Mouse (Mus musculus): ENCODE measurements at regions not wholly inside any gene's neighbourhood (a gene's known extent, or its start where the extent isn't known, plus 50 kb on each side); places are given as distances from the start of the nearest gene placed in this dataset.

DNA sequence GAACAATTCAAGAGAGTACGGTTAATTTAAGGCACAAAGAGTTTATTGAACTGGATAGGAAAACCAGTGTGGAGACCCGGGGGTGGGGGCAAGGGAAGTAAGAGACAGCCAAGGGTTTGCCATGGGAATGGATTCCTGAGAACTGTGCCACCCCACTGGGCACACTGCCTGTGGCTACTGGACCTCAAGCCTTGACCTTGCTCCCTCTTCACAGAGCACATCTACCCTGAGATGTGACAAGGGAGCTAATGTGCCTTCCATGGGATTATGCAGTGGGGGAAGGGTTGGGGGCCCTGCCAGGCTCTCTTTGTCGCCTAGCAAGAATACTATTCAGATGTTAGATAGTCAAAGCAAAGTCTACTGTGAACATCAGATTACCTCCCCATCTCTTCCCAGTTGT lies 294.2 kb upstream of the Stt3b start:
- Histone ChIP-seq H3K4me2 (ENCODE audit: low read depth, low read length) (no peak overlapping the region), H3K36me3 (ENCODE audit: control insufficient read depth, insufficient read depth, low read length) (no peaks in the 10 kb centered on the region), H3K27ac (ENCODE audit: low read length) (no peak overlapping the region), H3K9me3 (ENCODE audit: control insufficient read depth, low read length) (no peaks in the 10 kb centered on the region), H3K27me3 (ENCODE audit: control insufficient read depth, insufficient read depth, low read depth, low read length) (no peaks in the 10 kb centered on the region), H3K9ac (ENCODE audit: low read length) (no peak overlapping the region), H3K4me1 (replicated peaks; ENCODE audit: control insufficient read depth, insufficient read depth, low read length) (no peaks in the 10 kb centered on the region), H3K4me3 (ENCODE audit: low read length) (no peak overlapping the region)
- no peak for ATAC-seq (ENCODE audit: low read depth)
- WGBS = 73% methylated on average over 3 of the region's 3 CpGs

DNA sequence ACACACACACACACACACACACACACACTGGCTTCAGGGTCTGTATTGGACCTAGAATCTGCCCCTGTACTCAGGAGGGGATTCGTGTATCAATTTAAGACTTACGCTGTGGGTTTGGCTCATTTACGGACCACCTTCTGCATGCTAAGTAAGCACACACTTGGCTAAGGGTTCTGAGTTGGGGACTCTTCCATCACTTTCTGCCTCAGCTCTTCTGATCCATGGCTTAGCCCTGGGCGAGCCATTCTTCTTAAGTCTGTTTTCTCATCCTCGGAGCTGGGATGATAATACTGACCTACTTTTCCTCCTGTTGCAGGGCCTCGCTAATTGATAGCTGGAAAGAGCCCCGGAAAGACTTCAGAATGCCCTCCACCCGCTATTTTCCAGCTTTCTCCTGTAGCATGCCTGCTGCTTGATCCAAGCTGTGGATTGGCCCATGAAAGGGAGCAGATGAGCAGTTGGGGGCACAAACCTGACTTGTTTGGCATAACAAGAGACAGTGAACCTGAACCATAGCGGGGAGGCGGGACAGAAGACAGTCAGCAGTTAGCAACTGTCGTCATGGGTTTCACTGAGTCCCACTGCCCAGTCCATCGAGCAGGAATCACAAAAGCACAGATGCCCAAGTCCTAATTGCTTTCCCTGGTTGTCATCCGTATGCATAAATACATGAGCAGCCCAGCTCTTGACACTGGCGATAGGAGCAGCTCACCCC lies 294.9 kb upstream of the Stt3b start:
- Histone ChIP-seq H3K27me3 (ENCODE audit: control insufficient read depth, insufficient read depth, low read depth, low read length) (no peaks in the 10 kb centered on the region), H3K4me2 (ENCODE audit: low read depth, low read length) (no peak overlapping the region), H3K27ac (ENCODE audit: low read length) (no peak overlapping the region), H3K4me1 (replicated peaks; ENCODE audit: control insufficient read depth, insufficient read depth, low read length) (no peaks in the 10 kb centered on the region), H3K9me3 (ENCODE audit: control insufficient read depth, low read length) (no peaks in the 10 kb centered on the region), H3K4me3 (ENCODE audit: low read length) (no peak overlapping the region), H3K36me3 (ENCODE audit: control insufficient read depth, insufficient read depth, low read length) (no peaks in the 10 kb centered on the region), H3K9ac (ENCODE audit: low read length) (no peak overlapping the region)
- 83% methylated on average over 14 of the region's 14 CpGs for WGBS
- ATAC-seq (ENCODE audit: low read depth) = no peak

DNA sequence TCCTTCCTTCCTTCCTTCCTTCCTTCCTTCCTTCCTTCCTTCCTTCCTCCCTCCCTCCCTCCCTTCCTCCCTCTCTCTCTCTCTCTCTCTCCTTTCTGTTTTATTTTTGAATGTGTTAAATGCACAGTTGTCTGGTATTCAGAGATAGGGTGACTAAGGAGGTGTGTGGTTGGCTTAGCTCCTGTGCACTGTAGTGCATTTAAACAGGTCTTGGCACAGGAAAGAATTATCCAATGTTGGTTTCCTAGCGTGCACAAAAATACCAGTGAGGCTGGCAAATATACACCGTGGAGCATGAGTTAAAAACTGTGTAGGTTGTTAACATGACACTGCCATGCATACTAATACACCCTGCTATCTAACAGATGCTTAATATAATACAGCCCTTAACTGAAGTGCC lies 297.7 kb upstream of the Stt3b start:
- no peaks in the 10 kb centered on the region for H3K9me3 ChIP-seq (ENCODE audit: control insufficient read depth, low read length)
- H3K4me3 ChIP-seq (ENCODE audit: low read length) = no peak overlapping the region
- 65% methylated on average over 2 of the region's 2 CpGs for WGBS
- no peaks in the 10 kb centered on the region for H3K4me1 ChIP-seq (replicated peaks; ENCODE audit: control insufficient read depth, insufficient read depth, low read length)
- no peak overlapping the region for H3K4me2 ChIP-seq (ENCODE audit: low read depth, low read length)
- H3K27ac ChIP-seq (ENCODE audit: low read length) = no peak overlapping the region
- no peaks in the 10 kb centered on the region for H3K36me3 ChIP-seq (ENCODE audit: control insufficient read depth, insufficient read depth, low read length)
- H3K9ac ChIP-seq (ENCODE audit: low read length) = no peak overlapping the region
- no peak for ATAC-seq (ENCODE audit: low read depth)
- H3K27me3 ChIP-seq (ENCODE audit: control insufficient read depth, insufficient read depth, low read depth, low read length) = no peaks in the 10 kb centered on the region

DNA sequence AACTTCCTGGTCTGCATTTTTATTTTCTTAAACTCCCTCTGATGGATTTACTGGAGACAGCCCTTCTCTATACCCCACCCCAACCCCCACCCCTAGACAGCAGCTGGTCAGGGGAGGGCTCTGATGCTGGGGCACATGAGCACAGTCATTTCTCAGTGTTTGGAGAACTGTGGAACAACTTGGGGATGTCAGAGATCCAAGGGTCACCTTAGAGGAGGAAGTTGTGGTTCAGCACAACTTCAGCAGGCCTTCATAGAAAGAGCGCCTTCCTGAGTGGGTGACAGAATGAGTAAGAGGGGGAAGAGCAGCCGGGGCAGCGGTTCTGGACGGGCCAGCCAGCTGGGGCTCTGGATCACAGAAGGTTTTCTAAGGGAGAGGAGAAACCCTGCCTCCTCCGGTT lies 298.2 kb upstream of the Stt3b start:
- Histone ChIP-seq H3K27me3 (ENCODE audit: control insufficient read depth, insufficient read depth, low read depth, low read length) (no peaks in the 10 kb centered on the region), H3K4me1 (replicated peaks; ENCODE audit: control insufficient read depth, insufficient read depth, low read length) (no peaks in the 10 kb centered on the region), H3K4me2 (ENCODE audit: low read depth, low read length) (no peak overlapping the region), H3K36me3 (ENCODE audit: control insufficient read depth, insufficient read depth, low read length) (no peaks in the 10 kb centered on the region), H3K9ac (ENCODE audit: low read length) (no peak overlapping the region), H3K27ac (ENCODE audit: low read length) (no peak overlapping the region), H3K4me3 (ENCODE audit: low read length) (no peak overlapping the region), H3K9me3 (ENCODE audit: control insufficient read depth, low read length) (no peaks in the 10 kb centered on the region)
- WGBS = 72% methylated on average over 5 of the region's 5 CpGs
- ATAC-seq (ENCODE audit: low read depth) = no peak

DNA sequence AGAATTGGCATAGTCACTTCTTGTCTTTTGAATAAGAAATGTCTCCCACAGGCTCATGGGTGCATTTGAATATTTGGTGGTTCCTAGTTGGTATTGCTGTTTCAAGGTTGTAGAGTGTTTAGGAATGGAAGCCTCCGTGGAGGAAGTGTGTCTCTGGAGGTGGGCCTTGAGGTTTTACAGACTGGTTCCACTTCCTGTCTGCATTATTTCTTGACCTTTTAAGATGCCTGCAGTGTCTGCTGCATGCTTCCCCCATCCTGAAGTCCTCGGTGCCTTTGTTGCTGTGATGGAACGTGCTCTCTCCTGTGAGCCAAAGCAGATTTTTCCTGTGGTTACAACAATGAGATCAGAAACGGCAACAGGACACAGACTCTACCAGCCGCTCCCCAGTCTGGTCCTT lies 299.4 kb upstream of the Gadl1 start:
- H3K4me1 ChIP-seq (replicated peaks; ENCODE audit: control insufficient read depth, insufficient read depth, low read length) = no peaks in the 10 kb centered on the region
- no peak overlapping the region for H3K4me3 ChIP-seq (ENCODE audit: low read length)
- H3K4me2 ChIP-seq (ENCODE audit: low read depth, low read length) = no peak overlapping the region
- no peak for ATAC-seq (ENCODE audit: low read depth)
- no peaks in the 10 kb centered on the region for H3K27me3 ChIP-seq (ENCODE audit: control insufficient read depth, insufficient read depth, low read depth, low read length)
- H3K9ac ChIP-seq (ENCODE audit: low read length) = no peak overlapping the region
- no peak overlapping the region for H3K27ac ChIP-seq (ENCODE audit: low read length)
- no peaks in the 10 kb centered on the region for H3K36me3 ChIP-seq (ENCODE audit: control insufficient read depth, insufficient read depth, low read length)
- 70% methylated on average over 5 of the region's 5 CpGs for WGBS
- no peaks in the 10 kb centered on the region for H3K9me3 ChIP-seq (ENCODE audit: control insufficient read depth, low read length)

DNA sequence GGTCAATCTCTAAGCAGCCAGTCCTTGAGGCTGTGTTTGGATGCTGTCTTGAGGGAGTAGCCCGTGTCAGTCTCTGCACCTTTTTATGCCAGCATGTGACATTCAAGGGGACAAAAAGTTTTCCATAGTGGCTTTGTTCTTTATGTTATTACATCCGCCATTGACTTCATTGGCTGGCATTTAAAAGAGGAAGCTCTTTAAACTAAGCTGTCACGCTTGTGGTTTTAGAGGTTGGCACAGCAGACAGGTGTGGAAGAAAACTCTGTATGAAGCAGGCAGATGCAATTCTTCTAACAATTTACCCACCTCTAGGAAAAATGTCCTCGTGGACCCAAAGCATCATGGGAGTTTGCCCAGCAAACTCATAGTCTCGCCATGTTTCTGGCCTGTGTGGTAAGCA lies 297.5 kb upstream of the Gadl1 start:
- H3K4me3 ChIP-seq (ENCODE audit: low read length) = no peak overlapping the region
- H3K27ac ChIP-seq (ENCODE audit: low read length) = no peak overlapping the region
- no peaks in the 10 kb centered on the region for H3K27me3 ChIP-seq (ENCODE audit: control insufficient read depth, insufficient read depth, low read depth, low read length)
- no peak overlapping the region for H3K4me2 ChIP-seq (ENCODE audit: low read depth, low read length)
- H3K9me3 ChIP-seq (ENCODE audit: control insufficient read depth, low read length) = no peaks in the 10 kb centered on the region
- H3K4me1 ChIP-seq (replicated peaks; ENCODE audit: control insufficient read depth, insufficient read depth, low read length) = no peaks in the 10 kb centered on the region
- 83% methylated on average over 5 of the region's 5 CpGs for WGBS
- ATAC-seq (ENCODE audit: low read depth) = no peak
- no peaks in the 10 kb centered on the region for H3K36me3 ChIP-seq (ENCODE audit: control insufficient read depth, insufficient read depth, low read length)
- no peak overlapping the region for H3K9ac ChIP-seq (ENCODE audit: low read length)

DNA sequence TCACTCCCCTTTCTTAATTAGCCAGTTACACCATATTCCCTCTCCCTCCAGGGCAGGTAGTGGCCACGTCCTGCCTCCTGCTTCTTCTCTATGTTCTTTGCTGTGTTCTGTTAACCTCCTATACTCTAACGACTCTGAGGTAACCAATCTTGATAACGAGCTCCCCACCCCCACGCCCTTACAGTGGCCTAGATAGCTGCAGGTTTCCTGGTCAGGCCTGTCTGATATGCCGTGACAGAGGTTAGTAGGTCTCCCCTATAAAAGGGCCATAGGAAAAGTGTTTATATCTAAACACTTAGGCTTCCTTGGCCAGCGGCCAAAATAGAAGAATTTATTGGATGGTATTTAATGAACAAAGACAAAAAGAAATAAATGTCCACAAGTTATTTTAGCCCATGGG lies 296.3 kb upstream of the Gadl1 start:
- ATAC-seq (ENCODE audit: low read depth) = no peak
- no peak overlapping the region for H3K4me3 ChIP-seq (ENCODE audit: low read length)
- H3K9me3 ChIP-seq (ENCODE audit: control insufficient read depth, low read length) = no peaks in the 10 kb centered on the region
- no peak overlapping the region for H3K27ac ChIP-seq (ENCODE audit: low read length)
- no peak overlapping the region for H3K4me2 ChIP-seq (ENCODE audit: low read depth, low read length)
- no peak overlapping the region for H3K9ac ChIP-seq (ENCODE audit: low read length)
- no peaks in the 10 kb centered on the region for H3K27me3 ChIP-seq (ENCODE audit: control insufficient read depth, insufficient read depth, low read depth, low read length)
- WGBS = 52% methylated on average over 6 of the region's 6 CpGs
- H3K4me1 ChIP-seq (replicated peaks; ENCODE audit: control insufficient read depth, insufficient read depth, low read length) = no peaks in the 10 kb centered on the region
- no peaks in the 10 kb centered on the region for H3K36me3 ChIP-seq (ENCODE audit: control insufficient read depth, insufficient read depth, low read length)

DNA sequence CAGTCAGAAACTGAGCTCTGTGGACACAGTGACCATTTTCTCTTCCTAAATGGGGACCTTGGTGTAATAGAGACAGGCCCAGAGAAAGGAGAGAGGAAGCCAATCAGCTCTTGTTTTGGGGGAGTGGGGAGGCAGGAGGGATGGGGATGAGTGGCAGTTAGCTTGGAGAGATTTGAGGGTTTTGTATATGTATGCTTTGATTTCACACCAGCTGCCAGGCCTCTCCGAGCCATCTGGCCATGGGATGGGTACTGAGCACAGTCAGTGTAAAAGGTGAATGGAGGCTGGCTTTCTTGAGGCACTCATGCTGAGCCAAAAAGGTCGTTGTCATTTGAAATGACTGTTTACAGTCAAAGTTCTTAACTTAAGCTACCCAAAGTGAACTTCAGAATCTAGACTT lies 295.2 kb upstream of the Gadl1 start:
- WGBS = 58% methylated on average over 2 of the region's 2 CpGs
- H3K27me3 ChIP-seq (ENCODE audit: control insufficient read depth, insufficient read depth, low read depth, low read length) = no peaks in the 10 kb centered on the region

DNA sequence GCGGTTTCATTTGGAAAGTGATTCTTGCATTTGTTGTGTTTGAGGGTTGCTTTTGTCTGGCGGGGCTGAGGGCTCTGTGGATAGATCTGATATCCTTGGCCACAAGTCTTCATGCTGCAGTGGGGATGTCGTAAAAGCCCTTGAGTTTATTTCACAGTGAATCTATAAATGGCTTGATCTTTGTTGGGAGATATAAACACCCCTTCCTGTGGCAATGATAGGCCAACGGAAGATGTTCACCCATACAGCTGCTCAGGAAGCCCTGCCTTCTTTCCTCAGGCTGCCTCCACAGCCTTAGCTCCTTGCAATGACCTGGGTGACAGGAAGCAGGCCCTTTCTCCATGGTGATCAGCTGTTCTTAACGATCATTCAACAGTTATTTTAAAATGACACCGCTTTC lies 291.3 kb upstream of the Gadl1 start:
- H3K27me3 ChIP-seq (ENCODE audit: control insufficient read depth, insufficient read depth, low read depth, low read length) = no peaks in the 10 kb centered on the region
- H3K27ac ChIP-seq (ENCODE audit: low read length) = no peak overlapping the region
- WGBS = 61% methylated on average over 6 of the region's 6 CpGs
- no peak overlapping the region for H3K4me3 ChIP-seq (ENCODE audit: low read length)
- H3K36me3 ChIP-seq (ENCODE audit: control insufficient read depth, insufficient read depth, low read length) = no peaks in the 10 kb centered on the region
- no peaks in the 10 kb centered on the region for H3K4me1 ChIP-seq (replicated peaks; ENCODE audit: control insufficient read depth, insufficient read depth, low read length)
- ATAC-seq (ENCODE audit: low read depth) = peak; percentile 36; the same call in 1 of the 2 replicates
- no peaks in the 10 kb centered on the region for H3K9me3 ChIP-seq (ENCODE audit: control insufficient read depth, low read length)
- H3K9ac ChIP-seq (ENCODE audit: low read length) = no peak overlapping the region
- no peak overlapping the region for H3K4me2 ChIP-seq (ENCODE audit: low read depth, low read length)

More for the DNA sequence above, 295.2 kb upstream of the Gadl1 start:
- ATAC-seq (ENCODE audit: low read depth) = no peak
- Histone ChIP-seq H3K4me1 (replicated peaks; ENCODE audit: control insufficient read depth, insufficient read depth, low read length) (no peaks in the 10 kb centered on the region), H3K27ac (ENCODE audit: low read length) (no peak overlapping the region), H3K9ac (ENCODE audit: low read length) (no peak overlapping the region), H3K4me2 (ENCODE audit: low read depth, low read length) (no peak overlapping the region), H3K4me3 (ENCODE audit: low read length) (no peak overlapping the region), H3K36me3 (ENCODE audit: control insufficient read depth, insufficient read depth, low read length) (no peaks in the 10 kb centered on the region), H3K9me3 (ENCODE audit: control insufficient read depth, low read length) (no peaks in the 10 kb centered on the region)

DNA sequence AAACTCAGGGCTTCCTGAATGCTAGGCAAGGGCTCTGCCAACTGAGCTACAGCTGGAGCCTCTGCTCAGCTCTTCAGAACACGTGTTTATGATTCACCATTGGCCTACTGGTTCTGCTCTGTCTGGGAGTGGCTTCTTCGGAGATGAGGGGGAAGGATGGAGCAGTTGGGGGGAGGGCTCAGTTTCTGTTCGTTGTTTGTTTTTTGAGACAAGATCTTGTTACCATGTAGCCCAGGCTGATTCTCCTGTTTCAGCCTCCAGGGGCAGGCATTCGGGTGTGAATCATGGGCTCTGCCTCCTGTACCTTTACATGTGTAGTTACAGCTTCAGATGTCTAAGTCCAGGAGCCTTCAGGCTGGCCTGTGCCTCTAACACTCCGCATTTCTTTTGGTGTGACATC lies 285.3 kb upstream of the Gadl1 start:
- Histone ChIP-seq H3K27ac (ENCODE audit: low read length) (no peak overlapping the region), H3K27me3 (ENCODE audit: control insufficient read depth, insufficient read depth, low read depth, low read length) (no peaks in the 10 kb centered on the region), H3K4me3 (ENCODE audit: low read length) (no peak overlapping the region), H3K4me2 (ENCODE audit: low read depth, low read length) (no peak overlapping the region), H3K4me1 (replicated peaks; ENCODE audit: control insufficient read depth, insufficient read depth, low read length) (no peaks in the 10 kb centered on the region), H3K9ac (ENCODE audit: low read length) (no peak overlapping the region), H3K36me3 (ENCODE audit: control insufficient read depth, insufficient read depth, low read length) (no peaks in the 10 kb centered on the region), H3K9me3 (ENCODE audit: control insufficient read depth, low read length) (no peaks in the 10 kb centered on the region)
- WGBS = 18% methylated on average over 5 of the region's 5 CpGs
- peak; percentile 47; the same call in 1 of the 2 replicates for ATAC-seq (ENCODE audit: low read depth)
